Mouse (Mus musculus) myocyte (in vitro differentiated cells): Measurements from ENCODE around the gene Trnau1ap. TPM values are rescaled to one million over a fixed set of nuclear protein-coding genes. Genes with fewer than 3 reads are reported as not detected.

Experiments used
- H3K27me3 ChIP-seq: one replicate; pipeline ENCODE4 v1.6.1; 2011; ENCODE audit not compliant: control insufficient read depth, insufficient read depth, insufficient read length
- H3K36me3 ChIP-seq: one replicate; pipeline ENCODE4 v1.6.1; 2011; ENCODE audit not compliant: control insufficient read depth, insufficient read depth
- H3K4me2 ChIP-seq: one replicate; pipeline ENCODE4 v1.6.1; 2011; ENCODE audit warnings: low read depth, control low read depth
- H3K4me3 ChIP-seq: one replicate; pipeline ENCODE4 v1.5.1; 2011; ENCODE audit warnings: mild to moderate bottlenecking, control low read depth, moderate library complexity
- H3K79me2 ChIP-seq: one replicate; pipeline ENCODE4 v1.6.1; 2011; ENCODE audit not compliant: control insufficient read depth, insufficient read depth
- H3ac ChIP-seq: one replicate; pipeline ENCODE4 v1.6.1; 2011; ENCODE audit not compliant: control insufficient read depth, insufficient read length
- CEBPB ChIP-seq: IDR thresholded peaks from 2 replicates; pipeline ENCODE4 v1.6.1; 2011; ENCODE audit warnings: mild to moderate bottlenecking, moderate library complexity; ENCODE audit not compliant: poor library complexity, insufficient read depth, severe bottlenecking
- E2F4 ChIP-seq: IDR thresholded peaks from one replicate; pipeline ENCODE4 v1.6.1; 2011; ENCODE audit warnings: mild to moderate bottlenecking, control low read depth, moderate library complexity; ENCODE audit not compliant: insufficient read depth
- MAX ChIP-seq: IDR thresholded peaks from one replicate; pipeline ENCODE4 v1.6.1; 2011; ENCODE audit warnings: low read depth, mild to moderate bottlenecking, control low read depth
- MYOD1 ChIP-seq, 3 experiments: IDR thresholded peaks; one replicate each; pipeline ENCODE4 v1.6.1; 2011; ENCODE audit warnings: control low read depth in 2 of 3, low read depth in 2 of 3, mild to moderate bottlenecking in 2 of 3, moderate library complexity in 1 of 3; ENCODE audit not compliant: insufficient read length in 2 of 3, control insufficient read depth in 1 of 3
- MYOG ChIP-seq, 3 experiments: IDR thresholded peaks; one replicate each; pipeline ENCODE4 v1.6.1; 2011; ENCODE audit warnings: control low read depth in 2 of 3, low read depth in 2 of 3, mild to moderate bottlenecking in 2 of 3; ENCODE audit not compliant: insufficient read length in 2 of 3, control insufficient read depth in 1 of 3, insufficient read depth in 1 of 3
- POLR2A ChIP-seq: IDR thresholded peaks from one replicate; pipeline ENCODE4 v1.6.1; 2011; ENCODE audit warnings: low read depth, mild to moderate bottlenecking, control low read depth, moderate library complexity; ENCODE audit not compliant: insufficient read length
- POLR2AphosphoS2 ChIP-seq: IDR thresholded peaks from one replicate; pipeline ENCODE4 v1.6.1; 2011; ENCODE audit warnings: low read depth, control low read depth; ENCODE audit not compliant: insufficient read length
- REST ChIP-seq: IDR thresholded peaks from one replicate; pipeline ENCODE4 v1.6.1; 2011; ENCODE audit warnings: mild to moderate bottlenecking, control low read depth, moderate library complexity; ENCODE audit not compliant: insufficient read depth, insufficient read length
- SRF ChIP-seq: IDR thresholded peaks from one replicate; pipeline ENCODE4 v1.6.1; 2011; ENCODE audit warnings: low read depth; ENCODE audit not compliant: control insufficient read depth, insufficient read length
- TCF12 ChIP-seq: IDR thresholded peaks from one replicate; pipeline ENCODE4 v1.6.1; 2011; ENCODE audit warnings: mild to moderate bottlenecking, control low read depth; ENCODE audit not compliant: poor library complexity, insufficient read depth, severe bottlenecking
- TCF3 ChIP-seq: IDR thresholded peaks from one replicate; pipeline ENCODE4 v1.6.1; 2011; ENCODE audit warnings: low read depth, control low read depth; ENCODE audit not compliant: insufficient read length
- USF1 ChIP-seq: IDR thresholded peaks from one replicate; pipeline ENCODE4 v1.6.1; 2011; ENCODE audit warnings: low read depth, mild to moderate bottlenecking, control low read depth, moderate library complexity
- polyA plus RNA-seq: library from polyadenylated mRNA; unstranded; fragments of >200 nt; fragmentation: generic; extraction: Trizol; gene quantifications from one replicate; pipeline ENCODE4 v1.2.1, GENCODE M21; 2012; ENCODE audit warnings: missing spikeins

Trnau1ap gene
- polyA plus RNA-seq, 1 experiment, result 51.6 TPM

DNA sequence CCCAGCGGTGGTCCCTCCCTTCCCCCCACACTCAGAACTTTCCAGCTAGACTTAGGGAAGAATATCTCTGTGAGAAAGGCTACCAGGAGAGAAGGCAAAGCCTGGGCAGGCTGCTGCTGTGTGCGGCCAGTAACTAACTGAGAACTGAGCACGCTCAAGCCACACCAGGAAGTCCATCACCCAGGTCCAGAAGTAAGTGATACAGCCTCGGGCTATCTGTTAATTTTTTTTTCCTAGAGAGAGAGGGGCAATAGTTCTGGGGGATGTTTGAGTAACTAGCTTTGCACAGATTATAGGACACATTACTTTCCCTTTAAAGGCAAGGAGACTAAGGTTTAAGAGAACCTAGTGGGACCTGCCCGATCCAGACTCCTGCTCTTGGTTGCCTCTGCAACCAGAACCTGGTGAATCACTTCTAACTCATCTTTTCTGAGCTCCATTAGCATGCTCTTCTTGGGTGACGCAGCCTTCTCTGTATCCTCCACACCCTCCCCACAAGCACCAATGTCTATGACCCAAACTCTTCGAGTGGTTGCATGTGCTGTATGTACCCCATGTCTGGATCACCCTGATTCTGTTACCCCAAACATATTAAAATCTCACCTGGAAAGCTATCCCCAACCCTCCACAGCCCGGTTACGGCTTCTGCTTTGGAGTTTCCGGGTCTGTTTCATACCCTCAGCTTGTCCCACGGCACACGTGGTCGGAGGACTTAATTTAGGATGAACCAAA lies 15.2 kb upstream of the Trnau1ap start:
- Histone ChIP-seq H3K27me3 (no peaks in the 10 kb centered on the region), H3K4me2 (peak overlapping the region; percentile 95), H3K79me2 (peaks cover 56% of the 10 kb centered on the region), H3ac (peak overlapping the region; percentile 59), H3K4me3 (peak overlapping the region; percentile 78), H3K36me3 (no peaks in the 10 kb centered on the region)
- TF ChIP-seq POLR2AphosphoS2 (no peak), MYOG (IDR thresholded peaks at IDR 0.05; ENCODE audit: control insufficient read depth in 1 of 3, insufficient read depth in 1 of 3, insufficient read length in 2 of 3, low read depth in 2 of 3) (no peak), TCF3 (no peak), E2F4 (no peak), MAX (no peak), USF1 (no peak)

GRCm38 (mm10) chr4:132341451-132341850 lies 12.1 kb upstream of the Trnau1ap start:
- Histone ChIP-seq H3ac (no peak overlapping the region), H3K36me3 (peaks cover 8% of the 10 kb centered on the region)
- no peak for TF ChIP-seq POLR2AphosphoS2
- TF ChIP-seq TCF3, result no peak
- no peak for TF ChIP-seq SRF
- no peak for TF ChIP-seq REST
- no peak for TF ChIP-seq MAX
- no peak for TF ChIP-seq MYOD1 (IDR thresholded peaks at IDR 0.05; ENCODE audit: control insufficient read depth in 1 of 3, insufficient read length in 2 of 3, low read depth in 2 of 3)
- peak in 1 of 3 experiments; percentile 55 for TF ChIP-seq MYOG (IDR thresholded peaks at IDR 0.05; ENCODE audit: control insufficient read depth in 1 of 3, insufficient read depth in 1 of 3, insufficient read length in 2 of 3, low read depth in 2 of 3)
- TF ChIP-seq POLR2A, result no peak

GRCm38 (mm10) chr4:132338943-132339342 lies 9.6 kb upstream of the Trnau1ap start:
- no peak overlapping the region for H3K4me2 ChIP-seq
- peaks cover 16% of the 10 kb centered on the region for H3K36me3 ChIP-seq
- peaks cover 59% of the 10 kb centered on the region for H3K79me2 ChIP-seq
- H3ac ChIP-seq, result no peak overlapping the region
- no peak for TF ChIP-seq CEBPB
- no peak for TF ChIP-seq E2F4
- TF ChIP-seq TCF12, result no peak
- no peak for TF ChIP-seq POLR2AphosphoS2
- TF ChIP-seq MYOD1 (IDR thresholded peaks at IDR 0.05; ENCODE audit: control insufficient read depth in 1 of 3, insufficient read length in 2 of 3, low read depth in 2 of 3), result peak in 2 of 3 experiments; percentile 42 to 70
- no peak for TF ChIP-seq SRF
- TF ChIP-seq USF1, result no peak
- no peak for TF ChIP-seq POLR2A
- TF ChIP-seq REST, result no peak
- no peak for TF ChIP-seq MAX
- TF ChIP-seq MYOG (IDR thresholded peaks at IDR 0.05; ENCODE audit: control insufficient read depth in 1 of 3, insufficient read depth in 1 of 3, insufficient read length in 2 of 3, low read depth in 2 of 3), result peak in 2 of 3 experiments; percentile 67 to 77
- H3K4me3 ChIP-seq, result no peak overlapping the region
- no peaks in the 10 kb centered on the region for H3K27me3 ChIP-seq

More at GRCm38 (mm10) chr4:132341451-132341850, 12.1 kb upstream of the Trnau1ap start:
- Histone ChIP-seq H3K27me3 (no peaks in the 10 kb centered on the region), H3K4me2 (no peak overlapping the region), H3K79me2 (peaks cover 72% of the 10 kb centered on the region), H3K4me3 (no peak overlapping the region)

DNA sequence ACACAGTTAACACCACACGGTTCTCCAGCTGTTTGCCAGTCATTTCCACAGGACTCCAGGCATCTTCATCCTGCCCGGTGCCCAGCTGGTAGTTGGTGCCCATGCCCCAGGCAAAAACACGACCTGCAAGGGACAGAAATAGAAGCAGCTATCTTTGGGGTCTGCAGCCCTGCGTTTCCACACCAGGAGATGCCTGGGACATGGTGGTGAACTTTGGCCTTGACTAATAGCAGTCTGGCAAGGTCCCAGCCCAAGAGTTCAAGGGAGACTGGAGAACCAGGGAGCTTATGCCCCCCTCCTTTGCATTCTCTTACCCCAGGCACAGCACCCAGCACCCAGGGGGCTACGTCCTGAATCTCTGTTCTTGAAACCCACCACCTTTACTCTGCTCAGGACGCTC lies 3.5 kb upstream of the Trnau1ap start:
- TF ChIP-seq MYOG (IDR thresholded peaks at IDR 0.05; ENCODE audit: control insufficient read depth in 1 of 3, insufficient read depth in 1 of 3, insufficient read length in 2 of 3, low read depth in 2 of 3), result peak in 1 of 3 experiments; percentile 50
- no peak for TF ChIP-seq E2F4
- TF ChIP-seq SRF, result no peak
- peaks cover 18% of the 10 kb centered on the region for H3K36me3 ChIP-seq
- H3K4me3 ChIP-seq, result no peak overlapping the region

GRCm38 (mm10) chr4:132331960-132332359 lies 2.6 kb upstream of the Trnau1ap start:
- Histone ChIP-seq H3K36me3 (peaks cover 18% of the 10 kb centered on the region), H3K4me2 (no peak overlapping the region), H3K27me3 (no peaks in the 10 kb centered on the region), H3ac (no peak overlapping the region), H3K79me2 (peaks cover 15% of the 10 kb centered on the region), H3K4me3 (no peak overlapping the region)
- TF ChIP-seq SRF (no peak), TCF3 (no peak), TCF12 (no peak), POLR2A (no peak), MAX (no peak), MYOG (IDR thresholded peaks at IDR 0.05; ENCODE audit: control insufficient read depth in 1 of 3, insufficient read depth in 1 of 3, insufficient read length in 2 of 3, low read depth in 2 of 3) (peak in 1 of 3 experiments; percentile 53), MYOD1 (IDR thresholded peaks at IDR 0.05; ENCODE audit: control insufficient read depth in 1 of 3, insufficient read length in 2 of 3, low read depth in 2 of 3) (peak in 2 of 3 experiments; percentile 72 to 87), POLR2AphosphoS2 (no peak), CEBPB (no peak), REST (no peak), USF1 (no peak), E2F4 (no peak)

More for the DNA sequence above, 3.5 kb upstream of the Trnau1ap start:
- Histone ChIP-seq H3ac (no peak overlapping the region), H3K27me3 (no peaks in the 10 kb centered on the region), H3K4me2 (no peak overlapping the region), H3K79me2 (peaks cover 13% of the 10 kb centered on the region)
